Mouse (Mus musculus) myocyte (in vitro differentiated cells): ENCODE measurements at regions not wholly inside any gene's neighbourhood (a gene's known extent, or its start where the extent isn't known, plus 50 kb on each side); places are given as distances from the start of the nearest gene placed in this dataset.

ENCODE experiments used
- H3K27me3 ChIP-seq: one replicate; pipeline ENCODE4 v1.6.1; 2011; ENCODE audit not compliant: control insufficient read depth, insufficient read depth, insufficient read length
- H3K36me3 ChIP-seq: one replicate; pipeline ENCODE4 v1.6.1; 2011; ENCODE audit not compliant: control insufficient read depth, insufficient read depth
- H3K4me2 ChIP-seq: one replicate; pipeline ENCODE4 v1.6.1; 2011; ENCODE audit warnings: low read depth, control low read depth
- H3K4me3 ChIP-seq: one replicate; pipeline ENCODE4 v1.5.1; 2011; ENCODE audit warnings: mild to moderate bottlenecking, control low read depth, moderate library complexity
- H3K79me2 ChIP-seq: one replicate; pipeline ENCODE4 v1.6.1; 2011; ENCODE audit not compliant: control insufficient read depth, insufficient read depth
- H3ac ChIP-seq: one replicate; pipeline ENCODE4 v1.6.1; 2011; ENCODE audit not compliant: control insufficient read depth, insufficient read length
- CEBPB ChIP-seq: IDR thresholded peaks from 2 replicates; pipeline ENCODE4 v1.6.1; 2011; ENCODE audit warnings: mild to moderate bottlenecking, moderate library complexity; ENCODE audit not compliant: poor library complexity, insufficient read depth, severe bottlenecking
- E2F4 ChIP-seq: IDR thresholded peaks from one replicate; pipeline ENCODE4 v1.6.1; 2011; ENCODE audit warnings: mild to moderate bottlenecking, control low read depth, moderate library complexity; ENCODE audit not compliant: insufficient read depth
- MAX ChIP-seq: IDR thresholded peaks from one replicate; pipeline ENCODE4 v1.6.1; 2011; ENCODE audit warnings: low read depth, mild to moderate bottlenecking, control low read depth
- MYOD1 ChIP-seq, 3 experiments: IDR thresholded peaks; one replicate each; pipeline ENCODE4 v1.6.1; 2011; ENCODE audit warnings: control low read depth in 2 of 3, low read depth in 2 of 3, mild to moderate bottlenecking in 2 of 3, moderate library complexity in 1 of 3; ENCODE audit not compliant: insufficient read length in 2 of 3, control insufficient read depth in 1 of 3
- MYOG ChIP-seq, 3 experiments: IDR thresholded peaks; one replicate each; pipeline ENCODE4 v1.6.1; 2011; ENCODE audit warnings: control low read depth in 2 of 3, low read depth in 2 of 3, mild to moderate bottlenecking in 2 of 3; ENCODE audit not compliant: insufficient read length in 2 of 3, control insufficient read depth in 1 of 3, insufficient read depth in 1 of 3
- POLR2A ChIP-seq: IDR thresholded peaks from one replicate; pipeline ENCODE4 v1.6.1; 2011; ENCODE audit warnings: low read depth, mild to moderate bottlenecking, control low read depth, moderate library complexity; ENCODE audit not compliant: insufficient read length
- POLR2AphosphoS2 ChIP-seq: IDR thresholded peaks from one replicate; pipeline ENCODE4 v1.6.1; 2011; ENCODE audit warnings: low read depth, control low read depth; ENCODE audit not compliant: insufficient read length
- REST ChIP-seq: IDR thresholded peaks from one replicate; pipeline ENCODE4 v1.6.1; 2011; ENCODE audit warnings: mild to moderate bottlenecking, control low read depth, moderate library complexity; ENCODE audit not compliant: insufficient read depth, insufficient read length
- SRF ChIP-seq: IDR thresholded peaks from one replicate; pipeline ENCODE4 v1.6.1; 2011; ENCODE audit warnings: low read depth; ENCODE audit not compliant: control insufficient read depth, insufficient read length
- TCF12 ChIP-seq: IDR thresholded peaks from one replicate; pipeline ENCODE4 v1.6.1; 2011; ENCODE audit warnings: mild to moderate bottlenecking, control low read depth; ENCODE audit not compliant: poor library complexity, insufficient read depth, severe bottlenecking
- TCF3 ChIP-seq: IDR thresholded peaks from one replicate; pipeline ENCODE4 v1.6.1; 2011; ENCODE audit warnings: low read depth, control low read depth; ENCODE audit not compliant: insufficient read length
- USF1 ChIP-seq: IDR thresholded peaks from one replicate; pipeline ENCODE4 v1.6.1; 2011; ENCODE audit warnings: low read depth, mild to moderate bottlenecking, control low read depth, moderate library complexity

- Histone ChIP-seq H3K4me2 (no peak overlapping the region), H3K27me3 (no peaks in the 10 kb centered on the region), H3K36me3 (no peaks in the 10 kb centered on the region), H3K4me3 (no peak overlapping the region), H3K79me2 (no peaks in the 10 kb centered on the region), H3ac (no peak overlapping the region)
- no peak for TF ChIP-seq MAX
- TF ChIP-seq USF1, result no peak
- TF ChIP-seq POLR2A, result no peak
- no peak for TF ChIP-seq TCF12
- no peak for TF ChIP-seq POLR2AphosphoS2
- TF ChIP-seq SRF, result no peak
- no peak for TF ChIP-seq TCF3
- no peak for TF ChIP-seq E2F4
- TF ChIP-seq MYOG (IDR thresholded peaks at IDR 0.05; ENCODE audit: control insufficient read depth in 1 of 3, insufficient read depth in 1 of 3, insufficient read length in 2 of 3, low read depth in 2 of 3), result no peak
- no peak for TF ChIP-seq CEBPB
- no peak for TF ChIP-seq REST
- no peak for TF ChIP-seq MYOD1 (IDR thresholded peaks at IDR 0.05; ENCODE audit: control insufficient read depth in 1 of 3, insufficient read length in 2 of 3, low read depth in 2 of 3)
Observed at GRCm38 (mm10) chr13:72195881-72196280, 232.4 kb upstream of the Irx1 start.

GRCm38 (mm10) chr13:72198341-72199105, 235.0 kb upstream of the Irx1 start:
- TF ChIP-seq CEBPB, result no peak
- TF ChIP-seq REST, result no peak
- no peak for TF ChIP-seq MYOD1 (IDR thresholded peaks at IDR 0.05; ENCODE audit: control insufficient read depth in 1 of 3, insufficient read length in 2 of 3, low read depth in 2 of 3)
- TF ChIP-seq SRF, result no peak
- TF ChIP-seq MAX, result no peak
- no peak for TF ChIP-seq MYOG (IDR thresholded peaks at IDR 0.05; ENCODE audit: control insufficient read depth in 1 of 3, insufficient read depth in 1 of 3, insufficient read length in 2 of 3, low read depth in 2 of 3)
- no peak for TF ChIP-seq TCF3
- Histone ChIP-seq H3K79me2 (no peaks in the 10 kb centered on the region), H3K36me3 (no peaks in the 10 kb centered on the region), H3K27me3 (no peaks in the 10 kb centered on the region), H3K4me2 (peak overlapping the region; percentile 24), H3K4me3 (no peak overlapping the region), H3ac (no peak overlapping the region)

GRCm38 (mm10) chr13:72209518-72209917, 246.0 kb upstream of the Irx1 start:
- H3K36me3 ChIP-seq, result no peaks in the 10 kb centered on the region
- no peak overlapping the region for H3K4me2 ChIP-seq
- H3ac ChIP-seq, result no peak overlapping the region
- no peaks in the 10 kb centered on the region for H3K79me2 ChIP-seq
- no peak overlapping the region for H3K4me3 ChIP-seq
- no peak for TF ChIP-seq MAX
- no peak for TF ChIP-seq TCF3
- TF ChIP-seq MYOG (IDR thresholded peaks at IDR 0.05; ENCODE audit: control insufficient read depth in 1 of 3, insufficient read depth in 1 of 3, insufficient read length in 2 of 3, low read depth in 2 of 3), result no peak
- no peak for TF ChIP-seq USF1
- no peaks in the 10 kb centered on the region for H3K27me3 ChIP-seq

- Histone ChIP-seq H3K4me2 (no peak overlapping the region), H3K4me3 (no peak overlapping the region), H3ac (no peak overlapping the region), H3K79me2 (no peaks in the 10 kb centered on the region), H3K36me3 (no peaks in the 10 kb centered on the region), H3K27me3 (no peaks in the 10 kb centered on the region)
- no peak for TF ChIP-seq TCF3
- no peak for TF ChIP-seq TCF12
- no peak for TF ChIP-seq CEBPB
- no peak for TF ChIP-seq MAX
- TF ChIP-seq MYOD1 (IDR thresholded peaks at IDR 0.05; ENCODE audit: control insufficient read depth in 1 of 3, insufficient read length in 2 of 3, low read depth in 2 of 3), result no peak
- no peak for TF ChIP-seq E2F4
- TF ChIP-seq MYOG (IDR thresholded peaks at IDR 0.05; ENCODE audit: control insufficient read depth in 1 of 3, insufficient read depth in 1 of 3, insufficient read length in 2 of 3, low read depth in 2 of 3), result no peak
- TF ChIP-seq POLR2A, result no peak
- no peak for TF ChIP-seq POLR2AphosphoS2
Observed at GRCm38 (mm10) chr13:72209946-72210456, 246.5 kb upstream of the Irx1 start.

GRCm38 (mm10) chr13:72210474-72211309, 247.2 kb upstream of the Irx1 start:
- Histone ChIP-seq H3K4me3 (no peak overlapping the region), H3K4me2 (no peak overlapping the region), H3K79me2 (no peaks in the 10 kb centered on the region), H3K36me3 (no peaks in the 10 kb centered on the region), H3K27me3 (no peaks in the 10 kb centered on the region), H3ac (no peak overlapping the region)
- TF ChIP-seq TCF12 (no peak), CEBPB (no peak), TCF3 (no peak), USF1 (no peak), E2F4 (no peak), REST (no peak), MYOG (IDR thresholded peaks at IDR 0.05; ENCODE audit: control insufficient read depth in 1 of 3, insufficient read depth in 1 of 3, insufficient read length in 2 of 3, low read depth in 2 of 3) (no peak), POLR2AphosphoS2 (no peak), SRF (no peak), MAX (no peak), MYOD1 (IDR thresholded peaks at IDR 0.05; ENCODE audit: control insufficient read depth in 1 of 3, insufficient read length in 2 of 3, low read depth in 2 of 3) (no peak), POLR2A (no peak)
